Mouse (Mus musculus) heart, adult 2 months (tissue): ENCODE measurements at regions not wholly inside any gene's neighbourhood (a gene's known extent, or its start where the extent isn't known, plus 50 kb on each side); places are given as distances from the start of the nearest gene placed in this dataset.

Source experiments
- CTCF ChIP-seq: fragments of 200-600 bp; IDR thresholded peaks from 2 replicates; pipeline ENCODE4 v1.8.1; 2022; ENCODE audit warnings: antibody characterized with exemption, mild to moderate bottlenecking, moderate library complexity
- EP300 ChIP-seq: fragments of 200-500 bp; IDR thresholded peaks from 2 replicates; pipeline ENCODE4 v1.6.1; 2011; ENCODE audit warnings: low read depth, low read length, control low read depth; ENCODE audit not compliant: insufficient read depth
- POLR2A ChIP-seq: fragments of 200-500 bp; IDR thresholded peaks from 2 replicates; pipeline ENCODE4 v1.6.1; 2011; ENCODE audit warnings: mild to moderate bottlenecking, low read depth, low read length, control low read depth; ENCODE audit not compliant: insufficient read depth

GRCm38 (mm10) chr13:107124130-107124668 is 102.3 kb upstream of the Kif2a start:
- TF ChIP-seq POLR2A (no peak), CTCF (no peak), EP300 (no peak)
